Mouse (Mus musculus) limb, embryonic 14.5 days (tissue): ENCODE measurements at regions not wholly inside any gene's neighbourhood (a gene's known extent, or its start where the extent isn't known, plus 50 kb on each side); places are given as distances from the start of the nearest gene placed in this dataset.

ENCODE experiments used
- ATAC-seq: fragments of 200-750 bp; cut with Nextera tagmentation; 2 replicates; pipeline ENCODE4 v1.8.0; 2017; ENCODE audit warnings: low read depth, moderate number of reproducible peaks, moderate TSS enrichment; ENCODE audit not compliant: low FRiP score
- DNase-seq: peaks from one replicate; pipeline ENCODE4 v3.0.0-alpha.2; 2015; ENCODE audit warnings: low spot score
- H3K27ac ChIP-seq: fragments of 300-500 bp; sonication (generic); replicated peaks from 2 replicates; pipeline ENCODE4 v1.5.1; 2014; ENCODE audit warnings: low read depth, mild to moderate bottlenecking, low read length, moderate library complexity, mixed read lengths
- H3K27me3 ChIP-seq: fragments of 300-500 bp; sonication (generic); 2 replicates; pipeline ENCODE4 v1.6.1; 2014; ENCODE audit warnings: low read length, mixed read lengths; ENCODE audit not compliant: control insufficient read depth, insufficient read depth
- H3K36me3 ChIP-seq: fragments of 300-500 bp; sonication (generic); 2 replicates; pipeline ENCODE4 v1.6.1; 2014; ENCODE audit warnings: mild to moderate bottlenecking, low read length, moderate library complexity, mixed read lengths; ENCODE audit not compliant: control insufficient read depth, insufficient read depth
- H3K4me1 ChIP-seq: fragments of 300-500 bp; sonication (generic); 2 replicates; pipeline ENCODE4 v1.6.1; 2014; ENCODE audit warnings: antibody characterized with exemption, low read length, mixed read lengths; ENCODE audit not compliant: control insufficient read depth, insufficient read depth
- H3K4me2 ChIP-seq: fragments of 300-500 bp; sonication (generic); replicated peaks from 2 replicates; pipeline ENCODE4 v1.6.1; 2014; ENCODE audit warnings: low read depth, mild to moderate bottlenecking, low read length, moderate library complexity; ENCODE audit not compliant: severe bottlenecking
- H3K4me3 ChIP-seq: fragments of 300-500 bp; sonication (generic); replicated peaks from 2 replicates; pipeline ENCODE4 v1.5.1; 2014; ENCODE audit warnings: low read length
- H3K9ac ChIP-seq: fragments of 300-500 bp; sonication (generic); 2 replicates; pipeline ENCODE4 v1.6.1; 2014; ENCODE audit warnings: mild to moderate bottlenecking, low read depth, low read length, moderate library complexity; ENCODE audit not compliant: severe bottlenecking
- H3K9me3 ChIP-seq: fragments of 300-500 bp; sonication (generic); 2 replicates; pipeline ENCODE4 v1.6.1; 2016; ENCODE audit warnings: low read length; ENCODE audit not compliant: control insufficient read depth
- POLR2A ChIP-seq: fragments of 200-500 bp; IDR thresholded peaks from 2 replicates; pipeline ENCODE4 v1.8.0; 2012; ENCODE audit warnings: inconsistent platforms, mild to moderate bottlenecking, moderate library complexity, borderline replicate concordance; ENCODE audit not compliant: insufficient read depth, insufficient read length; ENCODE audit errors: extremely low read depth
- WGBS: fragments of 180-500 bp; shearing (Covaris S2); extraction: QIAGEN DNeasy Blood & Tissue Kit; methylation state at CpG from one replicate; pipeline ENCODE4 v1.1.7; 2014; 5-methylcytosine and 5-hydroxymethylcytosine counted together

DNA sequence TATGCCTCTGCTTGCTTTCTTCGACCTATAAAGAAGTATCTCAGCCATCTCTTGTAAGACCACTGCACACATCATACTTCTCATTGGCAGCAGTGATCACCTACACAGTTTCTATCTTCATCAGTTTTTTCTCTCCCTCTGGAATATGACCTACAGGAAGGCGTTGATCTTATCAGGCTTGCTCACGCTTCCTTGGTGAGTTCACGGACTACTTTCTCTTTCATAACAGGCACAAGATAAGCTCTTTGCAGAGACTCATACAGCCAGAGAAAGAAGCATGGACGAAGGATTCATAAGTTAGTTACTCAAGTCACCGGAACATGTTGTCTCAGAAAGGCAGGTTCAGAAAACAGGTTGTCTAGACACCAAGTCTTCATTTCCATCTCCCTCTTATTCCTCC lies 136.7 kb upstream of the Tbl1xr1 start:
- H3K4me1 ChIP-seq: peaks cover 30% of the 10 kb centered on the region
- no peak overlapping the region for H3K27ac ChIP-seq
- no peak overlapping the region for H3K4me2 ChIP-seq
- WGBS: 95% methylated on average over 6 of the region's 6 CpGs
- no peak for TF ChIP-seq POLR2A
- no peak overlapping the region for H3K9ac ChIP-seq
- no peaks in the 10 kb centered on the region for H3K27me3 ChIP-seq
- no peak overlapping the region for H3K4me3 ChIP-seq
- no peak for DNase-seq
- no peaks in the 10 kb centered on the region for H3K9me3 ChIP-seq
- no peak for ATAC-seq
- no peaks in the 10 kb centered on the region for H3K36me3 ChIP-seq

DNA sequence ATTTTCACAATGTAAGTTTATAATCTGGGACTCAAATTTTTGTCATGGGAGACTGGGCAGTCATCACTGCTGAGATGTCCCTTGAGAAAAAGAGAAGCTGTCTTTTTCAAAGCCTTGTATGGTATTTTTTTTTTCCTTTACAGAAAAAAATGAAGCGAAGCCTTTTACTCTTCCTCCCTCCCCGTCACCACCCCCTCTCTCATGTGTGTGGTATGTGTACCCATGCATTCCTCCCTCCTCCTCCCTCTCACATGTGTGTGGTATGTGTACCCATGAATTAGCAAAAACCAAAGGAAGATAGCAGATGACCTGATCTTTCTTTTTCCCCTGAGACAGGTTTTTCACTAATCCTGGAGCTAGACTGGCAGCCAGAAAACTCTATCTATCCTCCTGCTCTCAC lies 134.9 kb upstream of the Tbl1xr1 start:
- 79% methylated on average over 2 of the region's 2 CpGs for WGBS

DNA sequence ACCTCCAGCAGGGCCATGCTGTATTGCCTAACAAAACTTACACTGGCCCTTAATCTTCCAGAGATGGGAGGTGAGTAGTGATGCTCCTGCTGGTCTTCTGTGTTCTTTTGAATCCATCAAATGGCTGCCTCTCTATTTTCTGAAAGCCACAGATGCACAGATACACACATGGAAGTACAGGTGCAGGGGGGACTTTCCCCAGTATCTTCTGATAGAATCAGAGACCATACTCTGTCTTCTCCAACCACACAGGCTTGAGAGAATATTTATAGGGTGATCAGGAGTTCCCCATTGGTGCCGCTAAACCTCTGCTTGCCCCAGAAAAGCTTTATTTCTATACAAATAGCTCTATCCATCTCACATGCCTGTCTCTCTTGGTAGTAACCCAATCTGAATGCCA lies 133.5 kb upstream of the Tbl1xr1 start:
- Histone ChIP-seq H3K4me1 (peaks cover 5% of the 10 kb centered on the region; the same call in 1 of the 2 replicates), H3K4me2 (no peak overlapping the region), H3K4me3 (no peak overlapping the region), H3K27me3 (no peaks in the 10 kb centered on the region), H3K36me3 (no peaks in the 10 kb centered on the region), H3K27ac (no peak overlapping the region), H3K9ac (no peak overlapping the region), H3K9me3 (no peaks in the 10 kb centered on the region)
- TF ChIP-seq POLR2A: no peak
- no peak for ATAC-seq
- 89% methylated on average over 1 of the region's 1 CpGs for WGBS
- no peak for DNase-seq

More for the DNA sequence above, 134.9 kb upstream of the Tbl1xr1 start:
- Histone ChIP-seq H3K27ac (no peak overlapping the region), H3K27me3 (no peaks in the 10 kb centered on the region), H3K4me2 (no peak overlapping the region), H3K4me3 (no peak overlapping the region), H3K9me3 (no peaks in the 10 kb centered on the region), H3K36me3 (no peaks in the 10 kb centered on the region), H3K4me1 (peaks cover 18% of the 10 kb centered on the region), H3K9ac (no peak overlapping the region)
- DNase-seq: no peak
- ATAC-seq: no peak
- TF ChIP-seq POLR2A: no peak

DNA sequence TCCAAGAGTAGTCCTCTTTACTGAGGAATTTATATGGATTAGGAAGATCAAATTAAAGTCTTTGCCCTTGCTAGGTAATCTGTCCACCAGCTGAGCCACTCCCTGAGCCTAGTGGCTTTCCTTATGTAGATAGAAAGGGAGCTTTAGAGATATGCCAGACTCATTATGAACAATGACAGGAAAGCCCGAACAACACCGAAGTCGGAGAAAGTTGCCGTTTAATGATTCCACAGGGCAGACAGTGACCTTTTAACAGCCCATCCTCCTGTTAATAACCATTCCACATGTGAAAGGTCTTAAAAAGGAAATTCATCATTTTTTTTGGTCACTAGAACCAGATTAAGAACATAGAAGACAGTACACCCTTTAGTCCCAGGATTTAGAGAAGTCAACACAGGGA lies 130.7 kb upstream of the Tbl1xr1 start:
- ATAC-seq (no peak), DNase-seq (no peak)
- Histone ChIP-seq H3K36me3 (no peaks in the 10 kb centered on the region), H3K4me2 (no peak overlapping the region), H3K4me1 (no peaks in the 10 kb centered on the region), H3K27me3 (no peaks in the 10 kb centered on the region), H3K9ac (no peak overlapping the region), H3K27ac (no peak overlapping the region), H3K4me3 (no peak overlapping the region), H3K9me3 (no peaks in the 10 kb centered on the region)
- 54% methylated on average over 4 of the region's 4 CpGs for WGBS
- TF ChIP-seq POLR2A: no peak

DNA sequence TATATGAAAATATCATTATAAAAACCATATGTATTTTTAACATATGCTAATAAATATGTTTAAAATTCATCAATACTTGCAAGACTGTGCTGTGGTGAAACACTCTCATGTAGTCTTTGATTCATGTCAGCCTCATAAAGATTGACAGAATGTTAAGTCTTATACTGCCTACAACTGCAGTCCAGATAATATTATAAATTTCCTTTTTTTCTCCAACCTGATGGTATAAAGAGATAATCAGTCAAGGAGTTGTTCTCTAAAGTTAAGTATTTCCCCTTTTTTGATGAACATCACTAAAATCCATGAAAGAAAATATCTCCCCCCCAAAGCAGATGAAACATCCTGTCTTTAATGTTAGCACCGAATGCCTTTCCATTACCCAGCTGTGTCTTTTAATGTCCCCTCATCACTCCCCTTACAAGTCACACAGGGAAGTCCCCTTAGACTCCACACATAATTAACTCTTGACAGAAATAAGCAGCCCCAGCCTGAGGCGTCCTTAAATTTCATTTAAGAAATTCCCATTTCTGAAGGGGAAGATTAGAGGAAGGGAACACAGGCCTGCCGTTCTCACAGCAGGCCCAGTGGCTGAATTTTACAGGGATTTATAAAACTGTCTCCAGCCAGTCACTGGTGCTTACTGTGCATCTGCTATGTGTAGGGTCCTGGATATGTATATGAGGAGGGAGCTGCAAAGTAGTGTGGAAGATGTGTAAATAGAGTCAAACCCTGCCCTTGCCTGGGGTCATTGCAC lies 129.0 kb upstream of the Tbl1xr1 start:
- Histone ChIP-seq H3K27ac (no peak overlapping the region), H3K36me3 (no peaks in the 10 kb centered on the region), H3K27me3 (no peaks in the 10 kb centered on the region), H3K4me1 (no peaks in the 10 kb centered on the region), H3K4me3 (no peak overlapping the region), H3K4me2 (no peak overlapping the region), H3K9me3 (no peaks in the 10 kb centered on the region), H3K9ac (no peak overlapping the region)
- WGBS: 11% methylated on average over 3 of the region's 3 CpGs
- no peak for DNase-seq
- TF ChIP-seq POLR2A: no peak
- ATAC-seq: no peak
